Mouse (Mus musculus) hindbrain, postnatal 0 days (tissue): ENCODE measurements around the gene Bysl. TPM values are rescaled to one million over a fixed set of nuclear protein-coding genes. Genes with fewer than 3 reads are reported as not detected.

Experiments
- ATAC-seq: fragments of 200-750 bp; cut with Nextera tagmentation; 2 replicates; pipeline ENCODE4 v1.8.0; 2017; ENCODE audit warnings: mild to moderate bottlenecking, moderate TSS enrichment, moderate library complexity
- DNase-seq: peaks from one replicate; pipeline ENCODE4 v3.0.0-alpha.2; 2015; ENCODE audit warnings: low spot score
- H3K27ac ChIP-seq: fragments of 300-500 bp; sonication (generic); 2 replicates; pipeline ENCODE4 v1.5.1; 2014; ENCODE audit warnings: mild to moderate bottlenecking
- H3K27me3 ChIP-seq: fragments of 300-500 bp; sonication (generic); 2 replicates; pipeline ENCODE4 v1.6.1; 2014; ENCODE audit warnings: low read length, mixed read lengths; ENCODE audit not compliant: insufficient read depth
- H3K36me3 ChIP-seq: fragments of 300-500 bp; sonication (generic); 2 replicates; pipeline ENCODE4 v1.6.1; 2014; ENCODE audit warnings: low read length, mixed read lengths; ENCODE audit not compliant: insufficient read depth
- H3K4me1 ChIP-seq: fragments of 300-500 bp; sonication (generic); 2 replicates; pipeline ENCODE4 v1.6.1; 2014; ENCODE audit warnings: antibody characterized with exemption, low read length, mixed read lengths; ENCODE audit not compliant: insufficient read depth
- H3K4me2 ChIP-seq: fragments of 300-500 bp; sonication (generic); 2 replicates; pipeline ENCODE4 v1.6.1; 2014; ENCODE audit warnings: low read depth, mild to moderate bottlenecking, low read length, moderate library complexity, mixed read lengths
- H3K4me3 ChIP-seq: fragments of 300-500 bp; sonication (generic); 2 replicates; pipeline ENCODE4 v1.5.1; 2014; ENCODE audit warnings: low read length
- H3K9ac ChIP-seq: fragments of 300-500 bp; sonication (generic); replicated peaks from 2 replicates; pipeline ENCODE4 v1.6.1; 2014; ENCODE audit warnings: mild to moderate bottlenecking, low read length, moderate library complexity, mixed read lengths
- H3K9me3 ChIP-seq: fragments of 300-500 bp; sonication (generic); 2 replicates; pipeline ENCODE4 v1.6.1; 2016; ENCODE audit warnings: low read length, mixed read lengths
- CTCF ChIP-seq: IDR thresholded peaks from 2 replicates; pipeline ENCODE4 v1.5.1; 2016; ENCODE audit warnings: antibody characterized with exemption, control low read depth, low read depth
- WGBS: fragments of 180-500 bp; shearing (Covaris S2); extraction: QIAGEN DNeasy Blood & Tissue Kit; methylation state at CpG from one replicate; pipeline ENCODE4 v1.1.7; 2014; 5-methylcytosine and 5-hydroxymethylcytosine counted together
- polyA plus RNA-seq: library from polyadenylated mRNA; unstranded; fragments of >200 nt; fragmentation: Nextera tagmentation; extraction: Ambion mirVana; gene quantifications from 2 replicates; pipeline ENCODE4 v1.2.1, GENCODE M21; 2015
- total RNA-seq: library from RNA; depleted of rRNA; stranded (reverse); fragments of >200 nt; gene quantifications from 2 replicates; pipeline ENCODE4 v1.2.3, GENCODE M21; 2014

The Bysl gene
- total and polyA plus RNA-seq, 2 experiments from 2014 or later: 25.7 to 27.1 TPM

DNA sequence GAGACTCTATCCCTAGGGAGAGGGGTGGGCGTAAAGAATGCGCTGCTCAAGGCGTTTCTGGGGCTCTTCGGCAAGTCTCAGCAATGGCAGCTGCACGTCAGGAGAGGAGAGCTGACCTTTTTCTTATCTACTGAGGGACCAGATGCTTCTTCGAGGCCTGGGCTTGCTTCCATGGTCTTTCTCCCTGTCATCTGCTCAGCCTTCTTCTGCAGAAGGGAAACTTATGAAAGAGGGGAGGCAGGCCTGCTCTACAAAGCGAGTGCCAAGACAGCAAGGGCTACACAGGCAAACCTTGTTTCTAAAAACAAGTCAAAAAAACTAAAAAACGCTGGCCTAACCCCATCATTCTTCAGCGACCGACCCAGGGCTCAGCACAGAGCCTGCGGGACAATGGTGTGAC, 36.5 kb downstream of the Bysl start:
- no peaks in the 10 kb centered on the region for H3K27me3 ChIP-seq
- DNase-seq (no peak), ATAC-seq (no peak)
- no peaks in the 10 kb centered on the region for H3K9me3 ChIP-seq
- H3K9ac ChIP-seq: no peak overlapping the region
- no peak overlapping the region for H3K27ac ChIP-seq
- H3K4me1 ChIP-seq: no peaks in the 10 kb centered on the region
- no peaks in the 10 kb centered on the region for H3K36me3 ChIP-seq
- no peak for TF ChIP-seq CTCF
- no peak overlapping the region for H3K4me2 ChIP-seq
- H3K4me3 ChIP-seq: no peak overlapping the region
- 64% methylated on average over 11 of the region's 11 CpGs for WGBS

DNA sequence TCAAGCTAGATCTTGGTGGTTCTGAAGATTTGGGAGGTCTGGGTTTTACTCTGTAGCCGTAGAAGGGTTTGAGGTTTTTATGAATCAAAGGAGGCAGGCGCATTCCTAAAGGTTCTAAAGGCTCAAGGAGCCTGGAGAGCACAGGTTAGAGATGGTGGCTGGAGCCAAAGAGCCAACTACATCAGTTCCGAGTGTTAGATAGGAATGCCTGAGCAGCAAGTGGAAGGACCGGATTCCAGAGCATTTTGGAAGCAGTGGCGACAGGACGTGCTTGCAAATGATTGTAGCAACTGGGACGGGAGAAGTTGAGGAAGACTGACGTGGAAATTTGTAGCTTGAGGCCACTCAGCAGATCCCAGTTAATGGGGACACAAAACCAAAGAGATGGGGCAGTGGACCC, 37.3 kb downstream of the Bysl start:
- ATAC-seq: no peak
- no peak for TF ChIP-seq CTCF
- no peak for DNase-seq
- H3K36me3 ChIP-seq: no peaks in the 10 kb centered on the region
- H3K9ac ChIP-seq: no peak overlapping the region
- no peak overlapping the region for H3K4me3 ChIP-seq
- no peaks in the 10 kb centered on the region for H3K9me3 ChIP-seq
- H3K4me1 ChIP-seq: no peaks in the 10 kb centered on the region
- no peaks in the 10 kb centered on the region for H3K27me3 ChIP-seq
- 81% methylated on average over 8 of the region's 8 CpGs for WGBS
- H3K4me2 ChIP-seq: no peak overlapping the region
- H3K27ac ChIP-seq: no peak overlapping the region

DNA sequence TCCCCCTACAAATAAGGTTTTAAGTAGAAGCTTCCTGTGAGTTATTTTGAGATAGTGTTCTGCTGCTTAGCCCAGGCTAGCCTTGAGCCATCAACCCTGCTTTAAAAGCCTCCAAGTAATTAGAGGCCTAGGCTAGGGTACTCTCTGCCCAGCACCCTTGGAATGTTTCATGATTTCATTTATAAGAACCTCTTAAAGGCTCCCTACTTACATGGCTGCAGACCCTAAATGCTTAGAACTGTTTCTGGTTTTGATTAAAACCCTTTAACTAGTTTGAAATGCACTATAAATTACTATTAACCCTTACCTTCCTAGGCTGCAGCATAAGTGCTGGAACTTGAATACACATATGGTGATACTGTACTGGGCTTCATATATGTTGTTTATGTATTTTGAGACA, 38.9 kb downstream of the Bysl start:
- DNase-seq: no peak
- Histone ChIP-seq H3K4me2 (no peak overlapping the region), H3K9me3 (no peaks in the 10 kb centered on the region), H3K27me3 (no peaks in the 10 kb centered on the region), H3K9ac (no peak overlapping the region), H3K36me3 (no peaks in the 10 kb centered on the region), H3K4me3 (no peak overlapping the region), H3K27ac (no peak overlapping the region), H3K4me1 (no peaks in the 10 kb centered on the region)
- no peak for ATAC-seq
- no peak for TF ChIP-seq CTCF

DNA sequence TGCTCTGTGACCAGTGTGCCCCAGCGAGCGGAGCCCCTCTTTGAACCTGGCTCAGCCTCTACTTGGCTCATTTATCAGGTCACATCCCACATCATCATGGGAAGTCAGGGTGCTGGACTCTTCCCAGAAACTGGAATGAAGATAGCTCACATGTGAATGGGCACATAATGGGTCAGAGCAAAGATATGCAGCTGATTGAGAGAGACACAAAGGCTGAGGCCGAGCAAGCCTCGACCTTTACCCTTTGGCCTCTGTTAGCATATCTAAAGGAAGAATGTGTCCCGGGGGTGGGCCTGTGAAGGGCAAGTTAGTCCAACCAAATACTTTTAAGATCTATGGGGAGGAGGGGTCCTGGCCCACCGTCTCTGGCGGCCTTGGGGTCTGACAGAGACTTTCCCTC, 39.7 kb downstream of the Bysl start:
- H3K4me1 ChIP-seq: no peaks in the 10 kb centered on the region
- no peak overlapping the region for H3K9ac ChIP-seq
- H3K9me3 ChIP-seq: no peaks in the 10 kb centered on the region
- DNase-seq (no peak), ATAC-seq (no peak)
- no peak for TF ChIP-seq CTCF
- no peak overlapping the region for H3K27ac ChIP-seq
- H3K27me3 ChIP-seq: no peaks in the 10 kb centered on the region
- WGBS: 16% methylated on average over 7 of the region's 7 CpGs
- no peaks in the 10 kb centered on the region for H3K36me3 ChIP-seq
- no peak overlapping the region for H3K4me3 ChIP-seq
- H3K4me2 ChIP-seq: no peak overlapping the region

DNA sequence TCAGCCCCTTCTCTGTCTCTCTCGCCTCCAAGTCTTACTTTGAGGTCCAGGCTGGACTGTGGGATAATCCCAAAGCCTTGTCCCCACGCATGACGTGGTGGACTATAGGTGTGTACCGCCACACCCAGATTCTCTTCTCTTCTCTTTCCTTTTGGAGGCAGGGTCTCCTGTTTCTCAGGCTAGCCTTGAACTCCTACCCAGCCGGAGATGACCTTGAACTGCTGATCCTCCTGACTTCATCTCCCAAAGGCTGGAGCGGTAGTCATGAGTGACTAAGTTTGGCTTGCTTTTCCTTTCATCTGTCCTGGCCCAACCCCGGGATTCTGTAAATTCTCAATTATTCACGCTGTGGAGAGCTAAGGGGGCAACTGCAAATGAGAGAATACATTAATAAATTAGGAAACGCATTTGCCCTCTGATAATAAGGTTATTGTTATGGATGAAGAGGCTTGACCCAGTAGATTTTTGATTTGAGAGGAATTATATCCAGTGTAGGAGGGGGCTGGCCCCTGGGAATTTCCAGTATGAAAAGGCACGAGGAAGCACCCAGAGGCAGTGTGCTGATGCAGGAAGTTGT, 42.3 kb downstream of the Bysl start:
- no peaks in the 10 kb centered on the region for H3K9me3 ChIP-seq
- no peak for ATAC-seq
- H3K27me3 ChIP-seq: no peaks in the 10 kb centered on the region
- H3K4me2 ChIP-seq: no peak overlapping the region
- no peak for DNase-seq
- no peak for TF ChIP-seq CTCF
- H3K4me3 ChIP-seq: no peak overlapping the region
- no peak overlapping the region for H3K27ac ChIP-seq
- no peaks in the 10 kb centered on the region for H3K4me1 ChIP-seq
- H3K9ac ChIP-seq: no peak overlapping the region
- no peaks in the 10 kb centered on the region for H3K36me3 ChIP-seq
- WGBS: 39% methylated on average over 10 of the region's 10 CpGs

DNA sequence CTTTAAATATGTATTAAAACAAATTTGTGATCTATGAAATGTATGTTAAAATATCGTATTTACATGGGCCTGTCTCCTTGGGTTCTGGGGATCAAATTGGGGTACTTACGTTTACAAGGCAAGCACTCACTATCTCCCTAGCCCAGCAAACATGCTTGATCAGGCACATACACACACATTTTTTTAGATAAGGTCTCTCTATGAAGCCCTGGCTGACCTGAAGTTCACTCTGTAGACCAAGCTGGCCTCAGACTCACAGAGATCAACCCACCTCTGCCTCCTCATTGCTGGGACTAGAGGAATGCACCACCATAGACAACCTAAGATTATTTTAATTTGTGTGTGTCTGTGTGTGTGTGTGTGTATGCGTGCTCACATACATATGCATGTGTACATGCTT, 42.9 kb downstream of the Bysl start:
- Histone ChIP-seq H3K27ac (no peak overlapping the region), H3K27me3 (no peaks in the 10 kb centered on the region), H3K4me2 (no peak overlapping the region), H3K36me3 (no peaks in the 10 kb centered on the region), H3K9me3 (no peaks in the 10 kb centered on the region), H3K4me1 (no peaks in the 10 kb centered on the region), H3K4me3 (no peak overlapping the region), H3K9ac (no peak overlapping the region)
- WGBS: 96% methylated on average over 3 of the region's 3 CpGs
- no peak for TF ChIP-seq CTCF
- ATAC-seq (no peak), DNase-seq (no peak)

DNA sequence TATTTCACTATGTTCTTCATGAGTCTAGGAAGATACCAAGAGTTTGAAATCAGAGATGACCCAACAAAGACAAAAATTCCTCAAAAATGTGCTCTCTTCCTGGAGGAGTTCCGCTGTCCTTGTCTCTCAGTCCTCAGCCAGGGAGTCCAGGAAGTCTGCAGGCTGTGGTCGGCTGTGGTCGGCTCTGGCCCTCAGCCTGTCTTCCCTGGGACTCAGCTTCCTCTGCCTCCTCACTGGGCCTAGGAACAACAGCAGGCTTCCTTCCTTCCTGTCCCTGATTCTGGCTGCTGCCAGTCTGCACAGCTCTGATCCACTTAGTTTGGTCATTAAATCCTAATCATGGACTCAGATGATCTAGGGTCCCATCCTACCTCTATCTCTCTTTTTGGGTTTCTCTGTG, 44.0 kb downstream of the Bysl start:
- Histone ChIP-seq H3K9me3 (no peaks in the 10 kb centered on the region), H3K4me1 (no peaks in the 10 kb centered on the region), H3K36me3 (no peaks in the 10 kb centered on the region), H3K4me2 (no peak overlapping the region), H3K9ac (no peak overlapping the region), H3K27ac (no peak overlapping the region), H3K27me3 (no peaks in the 10 kb centered on the region), H3K4me3 (no peak overlapping the region)
- no peak for TF ChIP-seq CTCF
- ATAC-seq: no peak
- 82% methylated on average over 3 of the region's 3 CpGs for WGBS
- DNase-seq: no peak
